Mouse (Mus musculus): ENCODE data around the gene Plekhj1. TPM values are rescaled to one million over a fixed set of nuclear protein-coding genes. Genes with fewer than 3 reads are reported as not detected.

Plekhj1 gene
- 196 and 197 TPM in 2 replicates for polyA plus RNA-seq (2016; fragmentation: Nextera tagmentation; extraction: Ambion mirVana)

GRCm38 (mm10) chr10:80798150-80799006, at the start of gene Plekhj1, which contains the start of gene Sf3a2:
Plekhj1 (minus strand) TSS chr10:80798626.
Sf3a2 (plus strand) TSS chr10:80798198.
- under 1% methylated on average over 104 of the region's 104 CpGs for WGBS
- peak within 1 kb of the TSS; percentile 93 for H3K4me3 ChIP-seq
- no peaks in the 10 kb centered on the region for H3K27me3 ChIP-seq (ENCODE audit: poor library complexity, severe bottlenecking)
- no peaks in the 10 kb centered on the region for H3K9me3 ChIP-seq
- peak; percentile 94 for DNase-seq (ENCODE audit: extremely low spot score, low spot score)
- H3K27ac ChIP-seq: peak within 1 kb of the TSS; percentile 99
- peaks cover 72% of the 10 kb centered on the region for H3K36me3 ChIP-seq (replicated peaks)
- peaks cover 45% of the 10 kb centered on the region for H3K4me1 ChIP-seq

- Histone ChIP-seq H3K4me3 (no peak overlapping the region), H3K9me3 (no peaks in the 10 kb centered on the region), H3K27ac (no peak overlapping the region), H3K36me3 (replicated peaks) (peaks cover 13% of the 10 kb centered on the region), H3K27me3 (ENCODE audit: poor library complexity, severe bottlenecking) (peaks cover 58% of the 10 kb centered on the region), H3K4me1 (peaks cover 42% of the 10 kb centered on the region)
- 82% methylated on average over 12 of the region's 12 CpGs for WGBS
- DNase-seq (ENCODE audit: extremely low spot score, low spot score): no peak
Observed at GRCm38 (mm10) chr10:80845732-80846131, 47.3 kb upstream of the Plekhj1 start.

DNA sequence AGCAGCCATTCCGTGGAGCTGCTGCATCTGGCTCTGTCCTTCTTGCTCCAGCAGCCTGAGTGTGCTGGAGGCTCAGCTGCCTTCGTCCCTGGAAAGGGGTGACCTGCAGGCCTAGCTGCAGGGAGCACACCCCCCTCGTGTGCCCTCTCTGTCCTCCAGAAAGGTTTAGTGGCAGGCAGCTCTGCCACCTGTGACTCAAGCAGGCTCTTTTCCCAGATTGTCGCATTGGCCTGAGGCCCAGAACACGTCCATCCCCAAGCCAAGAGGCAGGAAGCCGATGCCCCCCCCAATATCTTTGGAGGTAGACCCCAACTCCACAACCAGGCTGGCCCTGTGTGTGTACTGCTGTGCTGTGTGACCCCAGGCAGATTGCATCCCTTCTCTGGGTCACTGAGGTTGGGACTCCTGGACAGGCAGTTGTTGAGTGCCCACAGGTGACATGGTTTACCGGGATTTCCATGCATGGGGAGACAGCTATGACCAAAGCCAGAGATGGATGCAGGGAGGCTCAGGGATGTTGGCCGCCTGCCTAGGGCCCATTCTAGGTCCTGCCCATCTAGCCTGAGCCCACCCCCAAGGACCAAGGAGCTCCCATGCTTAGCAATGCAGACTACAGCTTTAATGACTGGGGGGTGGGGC, 46.7 kb upstream of the Plekhj1 start:
- Histone ChIP-seq H3K4me1 (peaks cover 47% of the 10 kb centered on the region), H3K27me3 (ENCODE audit: poor library complexity, severe bottlenecking) (peaks cover 64% of the 10 kb centered on the region), H3K27ac (no peak overlapping the region), H3K36me3 (replicated peaks) (peaks cover 8% of the 10 kb centered on the region), H3K9me3 (no peaks in the 10 kb centered on the region), H3K4me3 (no peak overlapping the region)
- 71% methylated on average over 8 of the region's 8 CpGs for WGBS
- no peak for DNase-seq (ENCODE audit: extremely low spot score, low spot score)

DNA sequence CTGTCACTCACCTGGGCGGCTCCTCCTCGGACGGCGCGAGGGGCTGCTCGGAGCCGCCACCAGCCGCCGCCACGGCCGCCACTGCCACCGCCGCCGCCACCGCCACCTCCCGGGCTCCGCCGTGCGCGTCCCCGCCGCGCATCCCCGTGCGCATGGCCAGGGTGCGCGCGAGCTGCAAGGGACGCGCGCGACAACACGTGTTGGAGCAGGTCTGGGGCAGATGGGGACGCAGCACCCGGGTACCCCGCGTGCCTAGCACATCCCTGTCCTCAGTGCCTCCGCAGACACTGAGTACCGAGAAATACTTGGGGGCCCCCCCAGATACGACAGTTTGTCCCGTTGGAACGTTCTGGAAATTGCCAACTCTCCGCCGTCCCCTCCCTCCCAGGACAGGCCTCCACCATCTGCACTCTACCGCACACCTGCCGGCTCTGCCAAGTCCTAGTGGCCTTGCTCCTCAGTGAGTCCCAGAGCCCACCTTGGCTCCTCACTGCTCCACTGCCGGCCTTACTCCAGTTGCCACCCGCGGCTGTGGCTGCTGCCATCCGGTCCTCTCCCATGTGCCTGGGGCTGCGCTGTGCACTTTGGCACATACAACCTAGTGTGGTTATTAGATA, 45.6 kb upstream of the Plekhj1 start, which contains the start of gene Lingo3:
Lingo3 (minus strand) TSS at position 109 of the 617 bp plus-strand sequence.
- Histone ChIP-seq H3K4me3 (peak within 1 kb of the TSS; percentile 64), H3K36me3 (replicated peaks) (no peaks in the 10 kb centered on the region), H3K4me1 (peaks cover 47% of the 10 kb centered on the region), H3K27me3 (ENCODE audit: poor library complexity, severe bottlenecking) (peaks cover 66% of the 10 kb centered on the region), H3K9me3 (no peaks in the 10 kb centered on the region), H3K27ac (peak within 1 kb of the TSS; percentile 79)
- DNase-seq (ENCODE audit: extremely low spot score, low spot score): no peak
- 6% methylated on average over 47 of the region's 51 CpGs for WGBS

- Histone ChIP-seq H3K27ac (peak overlapping the region; percentile 79), H3K4me1 (peaks cover 43% of the 10 kb centered on the region), H3K36me3 (replicated peaks) (no peaks in the 10 kb centered on the region), H3K27me3 (ENCODE audit: poor library complexity, severe bottlenecking) (peaks cover 71% of the 10 kb centered on the region), H3K9me3 (no peaks in the 10 kb centered on the region), H3K4me3 (peak overlapping the region; percentile 64)
- 9% methylated on average over 32 of the region's 32 CpGs for WGBS
- DNase-seq (ENCODE audit: extremely low spot score, low spot score): no peak
Observed at GRCm38 (mm10) chr10:80843087-80843930, 44.9 kb upstream of the Plekhj1 start.

DNA sequence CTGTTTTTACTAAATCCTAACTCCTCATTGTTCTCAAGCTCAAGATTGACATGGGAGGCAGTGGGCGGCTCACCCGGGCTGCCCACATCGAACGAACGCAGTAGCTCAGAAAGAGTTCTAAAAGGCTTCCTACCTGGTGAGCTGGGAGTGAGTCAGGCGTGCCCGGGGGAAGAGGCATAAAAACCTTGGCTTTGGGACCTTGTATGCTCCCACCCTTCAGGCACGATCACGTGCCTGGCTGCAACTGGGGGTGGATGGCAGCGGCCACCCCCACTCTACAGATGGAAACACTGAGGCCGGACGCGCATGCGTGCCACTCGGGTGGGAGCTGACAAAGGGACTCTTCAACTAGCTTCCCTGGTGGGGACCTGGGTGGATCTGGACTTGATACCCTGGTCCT, 43.9 kb upstream of the Plekhj1 start:
- Histone ChIP-seq H3K27me3 (ENCODE audit: poor library complexity, severe bottlenecking) (peaks cover 80% of the 10 kb centered on the region), H3K27ac (no peak overlapping the region), H3K9me3 (no peaks in the 10 kb centered on the region), H3K36me3 (replicated peaks) (no peaks in the 10 kb centered on the region), H3K4me1 (peaks cover 50% of the 10 kb centered on the region), H3K4me3 (no peak overlapping the region)
- DNase-seq (ENCODE audit: extremely low spot score, low spot score): no peak
- WGBS: 87% methylated on average over 15 of the region's 15 CpGs

- Histone ChIP-seq H3K27ac (no peak overlapping the region), H3K36me3 (replicated peaks) (no peaks in the 10 kb centered on the region), H3K4me3 (0 out of 2 replicates have a peak overlapping the region, but pooled peaks have one; percentile 2), H3K4me1 (peaks cover 57% of the 10 kb centered on the region), H3K27me3 (ENCODE audit: poor library complexity, severe bottlenecking) (peaks cover 87% of the 10 kb centered on the region), H3K9me3 (no peaks in the 10 kb centered on the region)
- no peak for DNase-seq (ENCODE audit: extremely low spot score, low spot score)
- WGBS: 73% methylated on average over 2 of the region's 2 CpGs
Observed at GRCm38 (mm10) chr10:80841685-80842084, 43.3 kb upstream of the Plekhj1 start.

DNA sequence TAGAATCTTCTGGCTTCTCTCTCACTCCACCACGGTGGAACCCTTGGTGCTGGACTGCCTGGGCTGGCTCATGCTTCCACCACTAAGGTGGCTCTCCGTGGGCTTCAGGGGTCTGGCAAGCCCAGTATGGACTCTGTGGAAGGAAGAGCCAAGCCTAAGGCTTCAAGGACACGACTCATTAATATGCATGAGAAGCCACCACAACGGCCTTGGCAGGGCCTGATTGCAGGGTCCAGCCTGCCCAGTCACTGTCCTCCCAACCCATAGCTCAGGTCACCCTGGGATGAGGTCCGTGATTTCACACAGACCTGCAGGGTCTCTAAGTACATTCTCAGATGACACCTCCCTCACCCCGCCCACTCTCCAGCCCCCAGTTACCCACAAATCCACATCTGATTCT, 41.4 kb upstream of the Plekhj1 start:
- Histone ChIP-seq H3K9me3 (peaks cover 10% of the 10 kb centered on the region), H3K4me1 (peaks cover 69% of the 10 kb centered on the region), H3K36me3 (replicated peaks) (peaks cover 5% of the 10 kb centered on the region), H3K27ac (no peak overlapping the region), H3K4me3 (no peak overlapping the region), H3K27me3 (ENCODE audit: poor library complexity, severe bottlenecking) (peaks cover 88% of the 10 kb centered on the region)
- DNase-seq (ENCODE audit: extremely low spot score, low spot score): no peak
- WGBS: 67% methylated on average over 6 of the region's 6 CpGs

- H3K4me3 ChIP-seq: no peak overlapping the region
- H3K4me1 ChIP-seq: peaks cover 64% of the 10 kb centered on the region
- WGBS: 62% methylated on average over 2 of the region's 2 CpGs
- H3K36me3 ChIP-seq (replicated peaks): peaks cover 16% of the 10 kb centered on the region
- 0 out of 2 replicates have a peak overlapping the region, but pooled peaks have one; percentile 20 for H3K27ac ChIP-seq
- no peak for DNase-seq (ENCODE audit: extremely low spot score, low spot score)
- H3K9me3 ChIP-seq: peaks cover 18% of the 10 kb centered on the region
- H3K27me3 ChIP-seq (ENCODE audit: poor library complexity, severe bottlenecking): peaks cover 88% of the 10 kb centered on the region
Observed at GRCm38 (mm10) chr10:80838346-80838912, 40.0 kb upstream of the Plekhj1 start.

DNA sequence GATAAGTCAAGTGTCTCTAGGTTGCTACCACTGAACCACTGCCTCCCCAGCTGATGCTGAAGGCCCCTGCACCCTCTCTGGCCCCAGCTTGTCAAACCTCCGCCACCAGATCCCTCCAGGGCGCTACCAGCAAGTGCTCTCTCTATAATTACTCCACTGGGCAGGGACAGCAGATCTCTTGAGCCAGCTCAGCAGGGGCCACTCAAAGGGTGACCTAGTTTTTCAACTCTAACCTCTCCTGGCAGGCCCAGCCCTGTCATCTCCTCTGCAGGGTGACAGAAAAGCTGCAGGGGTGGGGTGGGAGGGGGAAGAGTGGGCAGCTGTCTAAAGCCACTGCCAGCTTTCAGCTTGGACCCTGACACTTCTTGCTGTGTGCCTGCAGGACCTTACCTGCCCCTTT, 39.4 kb upstream of the Plekhj1 start:
- WGBS: 0% methylated on average over 2 of the region's 2 CpGs
- Histone ChIP-seq H3K9me3 (peaks cover 18% of the 10 kb centered on the region), H3K27me3 (ENCODE audit: poor library complexity, severe bottlenecking) (peaks cover 88% of the 10 kb centered on the region), H3K36me3 (replicated peaks) (peaks cover 17% of the 10 kb centered on the region), H3K27ac (0 out of 2 replicates have a peak overlapping the region, but pooled peaks have one; percentile 20), H3K4me3 (no peak overlapping the region), H3K4me1 (peaks cover 66% of the 10 kb centered on the region)
- no peak for DNase-seq (ENCODE audit: extremely low spot score, low spot score)

GRCm38 (mm10) chr10:80836949-80837379, 38.5 kb upstream of the Plekhj1 start:
- Histone ChIP-seq H3K27ac (no peak overlapping the region), H3K36me3 (replicated peaks) (peaks cover 17% of the 10 kb centered on the region), H3K4me3 (no peak overlapping the region), H3K9me3 (peaks cover 18% of the 10 kb centered on the region), H3K4me1 (peaks cover 73% of the 10 kb centered on the region), H3K27me3 (ENCODE audit: poor library complexity, severe bottlenecking) (peaks cover 85% of the 10 kb centered on the region)
- DNase-seq (ENCODE audit: extremely low spot score, low spot score): no peak
- 64% methylated on average over 7 of the region's 7 CpGs for WGBS

Measured in forebrain, embryonic 10.5 days (tissue).